Mouse (Mus musculus) forebrain, embryonic 13.5 days (tissue): ENCODE results near the gene Timm8a2. TPM values are rescaled to one million over a fixed set of nuclear protein-coding genes. Genes with fewer than 3 reads are reported as not detected.

ENCODE experiments used
- ATAC-seq: fragments of 200-750 bp; cut with Nextera tagmentation; 2 replicates; pipeline ENCODE4 v1.8.0; 2017
- H3K27ac ChIP-seq: fragments of 300-500 bp; sonication (generic); 2 replicates; pipeline ENCODE4 v1.5.1; 2015; ENCODE audit warnings: inconsistent platforms, mild to moderate bottlenecking, moderate library complexity
- H3K27me3 ChIP-seq: fragments of 300-500 bp; sonication (generic); 2 replicates; pipeline ENCODE4 v1.6.1; 2015; ENCODE audit warnings: mild to moderate bottlenecking, inconsistent platforms
- H3K36me3 ChIP-seq: fragments of 300-500 bp; sonication (generic); 2 replicates; pipeline ENCODE4 v1.6.1; 2015; ENCODE audit warnings: mild to moderate bottlenecking, inconsistent platforms; ENCODE audit not compliant: poor library complexity, severe bottlenecking
- H3K4me1 ChIP-seq: fragments of 300-500 bp; sonication (generic); 2 replicates; pipeline ENCODE4 v1.6.1; 2015; ENCODE audit warnings: inconsistent platforms
- H3K4me2 ChIP-seq: fragments of 300-500 bp; sonication (generic); 2 replicates; pipeline ENCODE4 v1.6.1; 2015; ENCODE audit warnings: inconsistent platforms, mild to moderate bottlenecking, moderate library complexity
- H3K4me3 ChIP-seq: fragments of 300-500 bp; sonication (generic); 2 replicates; pipeline ENCODE4 v1.5.1; 2015; ENCODE audit warnings: mild to moderate bottlenecking, inconsistent platforms
- H3K9ac ChIP-seq: fragments of 300-500 bp; sonication (generic); 2 replicates; pipeline ENCODE4 v1.6.1; 2015; ENCODE audit warnings: mild to moderate bottlenecking, inconsistent platforms
- H3K9me3 ChIP-seq: fragments of 300-500 bp; sonication (generic); replicated peaks from 2 replicates; pipeline ENCODE4 v1.6.1; 2016; ENCODE audit warnings: inconsistent platforms
- WGBS: fragments of 180-500 bp; shearing (Covaris S2); methylation state at CpG from one replicate; pipeline ENCODE4 v1.1.7; 2015; 5-methylcytosine and 5-hydroxymethylcytosine counted together
- polyA plus RNA-seq: library from polyadenylated mRNA; unstranded; fragments of >200 nt; fragmentation: Nextera tagmentation; extraction: Ambion mirVana; gene quantifications from 2 replicates; pipeline ENCODE4 v1.2.1, GENCODE M21; 2015

Timm8a2 gene
- polyA plus RNA-seq, 1 experiment from 2014 or later, result not detected

GRCm38 (mm10) chr14:122038874-122039647 lies 4.6 kb downstream of the Timm8a2 start:
- Histone ChIP-seq H3K4me2 (no peak overlapping the region), H3K36me3 (no peaks in the 10 kb centered on the region), H3K9ac (no peak overlapping the region), H3K4me3 (no peak overlapping the region), H3K9me3 (no peaks in the 10 kb centered on the region; the same call in 1 of the 2 replicates), H3K27ac (no peak overlapping the region), H3K27me3 (no peaks in the 10 kb centered on the region), H3K4me1 (no peaks in the 10 kb centered on the region)
- ATAC-seq, result no peak
- 87% methylated on average over 13 of the region's 13 CpGs for WGBS

- 85% methylated on average over 3 of the region's 3 CpGs for WGBS
- H3K4me1 ChIP-seq, result no peaks in the 10 kb centered on the region
- no peaks in the 10 kb centered on the region for H3K27me3 ChIP-seq
- H3K4me2 ChIP-seq, result no peak overlapping the region
- no peaks in the 10 kb centered on the region for H3K36me3 ChIP-seq
- H3K9me3 ChIP-seq, result no peaks in the 10 kb centered on the region
- no peak overlapping the region for H3K27ac ChIP-seq
- no peak overlapping the region for H3K4me3 ChIP-seq
- ATAC-seq, result no peak
- no peak overlapping the region for H3K9ac ChIP-seq
Observed at GRCm38 (mm10) chr14:122041413-122041825, 6.9 kb downstream of the Timm8a2 start.

GRCm38 (mm10) chr14:122042142-122042694 lies 7.7 kb downstream of the Timm8a2 start:
- Histone ChIP-seq H3K4me3 (no peak overlapping the region), H3K36me3 (no peaks in the 10 kb centered on the region), H3K9ac (no peak overlapping the region), H3K4me1 (no peaks in the 10 kb centered on the region), H3K4me2 (no peak overlapping the region), H3K27ac (no peak overlapping the region), H3K9me3 (no peaks in the 10 kb centered on the region), H3K27me3 (no peaks in the 10 kb centered on the region)
- no peak for ATAC-seq
- 88% methylated on average over 8 of the region's 8 CpGs for WGBS

GRCm38 (mm10) chr14:122047784-122048183 lies 13.3 kb downstream of the Timm8a2 start:
- H3K9me3 ChIP-seq, result no peaks in the 10 kb centered on the region
- H3K36me3 ChIP-seq, result no peaks in the 10 kb centered on the region
- no peak overlapping the region for H3K9ac ChIP-seq
- no peak for ATAC-seq
- H3K27me3 ChIP-seq, result no peaks in the 10 kb centered on the region
- no peaks in the 10 kb centered on the region for H3K4me1 ChIP-seq
- no peak overlapping the region for H3K4me2 ChIP-seq
- WGBS, result 97% methylated on average over 8 of the region's 8 CpGs
- no peak overlapping the region for H3K4me3 ChIP-seq
- no peak overlapping the region for H3K27ac ChIP-seq

- no peak overlapping the region for H3K9ac ChIP-seq
- no peak overlapping the region for H3K4me2 ChIP-seq
- H3K4me1 ChIP-seq, result no peaks in the 10 kb centered on the region
- no peak for ATAC-seq
- H3K9me3 ChIP-seq, result no peaks in the 10 kb centered on the region
- H3K36me3 ChIP-seq, result no peaks in the 10 kb centered on the region
- whole genome bisulfite sequencing, result 86% methylated on average over 9 of the region's 9 CpGs
- no peaks in the 10 kb centered on the region for H3K27me3 ChIP-seq
- H3K4me3 ChIP-seq, result no peak overlapping the region
- no peak overlapping the region for H3K27ac ChIP-seq
Observed at GRCm38 (mm10) chr14:122048816-122049215, 14.3 kb downstream of the Timm8a2 start.

- Histone ChIP-seq H3K9ac (no peak overlapping the region), H3K36me3 (no peaks in the 10 kb centered on the region), H3K4me1 (no peaks in the 10 kb centered on the region), H3K4me2 (no peak overlapping the region), H3K9me3 (no peaks in the 10 kb centered on the region), H3K27me3 (no peaks in the 10 kb centered on the region), H3K27ac (no peak overlapping the region), H3K4me3 (no peak overlapping the region)
- WGBS, result 89% methylated on average over 9 of the region's 9 CpGs
- no peak for ATAC-seq
Observed at GRCm38 (mm10) chr14:122052896-122053635, 18.6 kb downstream of the Timm8a2 start.

- 89% methylated on average over 6 of the region's 6 CpGs for WGBS
- Histone ChIP-seq H3K4me1 (no peaks in the 10 kb centered on the region), H3K9ac (no peak overlapping the region), H3K27me3 (no peaks in the 10 kb centered on the region), H3K27ac (no peak overlapping the region), H3K36me3 (no peaks in the 10 kb centered on the region), H3K4me2 (no peak overlapping the region), H3K4me3 (no peak overlapping the region), H3K9me3 (no peaks in the 10 kb centered on the region)
- no peak for ATAC-seq
Observed at GRCm38 (mm10) chr14:122056871-122057270, 22.4 kb downstream of the Timm8a2 start.

- no peaks in the 10 kb centered on the region for H3K4me1 ChIP-seq
- H3K4me2 ChIP-seq, result no peak overlapping the region
- H3K4me3 ChIP-seq, result no peak overlapping the region
- no peak overlapping the region for H3K27ac ChIP-seq
- H3K9ac ChIP-seq, result no peak overlapping the region
- ATAC-seq, result no peak
- WGBS, result 53% methylated on average over 2 of the region's 2 CpGs
- no peaks in the 10 kb centered on the region for H3K36me3 ChIP-seq
- no peaks in the 10 kb centered on the region for H3K27me3 ChIP-seq
- no peaks in the 10 kb centered on the region for H3K9me3 ChIP-seq
Observed at GRCm38 (mm10) chr14:122057941-122058346, 23.5 kb downstream of the Timm8a2 start.

GRCm38 (mm10) chr14:122060642-122061041 lies 26.2 kb downstream of the Timm8a2 start:
- peak; percentile 74 for ATAC-seq
- H3K9me3 ChIP-seq, result no peaks in the 10 kb centered on the region
- H3K9ac ChIP-seq, result no peak overlapping the region
- no peak overlapping the region for H3K4me3 ChIP-seq
- no peaks in the 10 kb centered on the region for H3K27me3 ChIP-seq
- 10% methylated on average over 3 of the region's 3 CpGs for WGBS
- H3K4me2 ChIP-seq, result no peak overlapping the region
- H3K27ac ChIP-seq, result no peak overlapping the region
- H3K36me3 ChIP-seq, result no peaks in the 10 kb centered on the region
- no peaks in the 10 kb centered on the region for H3K4me1 ChIP-seq

GRCm38 (mm10) chr14:122061376-122061775 lies 26.9 kb downstream of the Timm8a2 start:
- H3K27me3 ChIP-seq, result no peaks in the 10 kb centered on the region
- no peaks in the 10 kb centered on the region for H3K4me1 ChIP-seq
- no peak overlapping the region for H3K4me2 ChIP-seq
- H3K27ac ChIP-seq, result no peak overlapping the region
- H3K9ac ChIP-seq, result no peak overlapping the region
- WGBS, result 87% methylated on average over 6 of the region's 6 CpGs
- no peaks in the 10 kb centered on the region for H3K9me3 ChIP-seq
- no peak overlapping the region for H3K4me3 ChIP-seq
- ATAC-seq, result no peak
- no peaks in the 10 kb centered on the region for H3K36me3 ChIP-seq

- no peak overlapping the region for H3K27ac ChIP-seq
- no peak overlapping the region for H3K4me2 ChIP-seq
- no peaks in the 10 kb centered on the region for H3K4me1 ChIP-seq
- ATAC-seq, result no peak
- no peak overlapping the region for H3K4me3 ChIP-seq
- H3K27me3 ChIP-seq, result no peaks in the 10 kb centered on the region
- no peak overlapping the region for H3K9ac ChIP-seq
- WGBS, result 84% methylated on average over 10 of the region's 10 CpGs
- no peaks in the 10 kb centered on the region for H3K9me3 ChIP-seq
- H3K36me3 ChIP-seq, result no peaks in the 10 kb centered on the region
Observed at GRCm38 (mm10) chr14:122062411-122063090, 28.1 kb downstream of the Timm8a2 start.

- 82% methylated on average over 5 of the region's 5 CpGs for WGBS
Observed at GRCm38 (mm10) chr14:122063599-122063998, 29.1 kb downstream of the Timm8a2 start.

More at GRCm38 (mm10) chr14:122063599-122063998, 29.1 kb downstream of the Timm8a2 start:
- Histone ChIP-seq H3K27ac (no peak overlapping the region), H3K4me3 (no peak overlapping the region), H3K4me2 (no peak overlapping the region), H3K9ac (no peak overlapping the region), H3K4me1 (no peaks in the 10 kb centered on the region), H3K27me3 (no peaks in the 10 kb centered on the region), H3K9me3 (no peaks in the 10 kb centered on the region), H3K36me3 (no peaks in the 10 kb centered on the region)
- no peak for ATAC-seq
